Mouse (Mus musculus) megakaryocyte, adult 5-6 weeks (primary cell): Measurements from ENCODE around the gene Tmem132c. TPM values are rescaled to one million over a fixed set of nuclear protein-coding genes. Genes with fewer than 3 reads are reported as not detected.

Experiments used
- ATAC-seq: 2 replicates; pipeline ENCODE4 v1.8.0; 2016; ENCODE audit warnings: mild to moderate bottlenecking, inconsistent platforms; ENCODE audit not compliant: poor library complexity, severe bottlenecking
- total RNA-seq, 2 experiments: library from RNA; stranded (forward) in 1 of 2; stranded (reverse) in 1 of 2; fragments of 153-499, 151-499 nt in 1 of 2; fragments of 221-1000, 200-1000 nt in 1 of 2; gene quantifications; 2 replicates each; pipeline versions ENCODE4 v1.2.3 to v1.2.4; 2015 to 2017

The Tmem132c gene
- total RNA-seq, 2 experiments from 2014 or later = not detected

DNA sequence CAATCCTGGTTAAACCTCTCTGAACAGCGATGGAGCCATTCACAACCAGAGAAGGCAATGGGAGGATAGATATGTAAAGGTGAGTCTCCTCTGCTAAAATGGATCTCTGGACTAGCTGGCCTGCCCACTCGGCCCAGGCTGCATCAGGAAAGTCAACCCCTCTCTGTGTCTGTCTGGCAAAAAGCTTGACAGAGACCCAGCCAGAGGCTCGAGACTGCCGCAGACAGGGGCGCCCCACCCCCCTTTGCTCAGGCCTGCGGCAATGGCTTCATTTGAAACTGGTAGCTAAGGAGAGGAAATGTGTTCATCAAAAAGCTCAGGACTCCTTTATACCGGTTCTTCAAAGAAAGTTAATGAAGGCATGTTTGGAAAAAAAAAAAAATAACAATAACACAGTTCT, 156.4 kb downstream of the Tmem132c start:
- no peak for ATAC-seq

GRCm38 (mm10) chr5:127405391-127406000, 163.9 kb downstream of the Tmem132c start:
- ATAC-seq = no peak

DNA sequence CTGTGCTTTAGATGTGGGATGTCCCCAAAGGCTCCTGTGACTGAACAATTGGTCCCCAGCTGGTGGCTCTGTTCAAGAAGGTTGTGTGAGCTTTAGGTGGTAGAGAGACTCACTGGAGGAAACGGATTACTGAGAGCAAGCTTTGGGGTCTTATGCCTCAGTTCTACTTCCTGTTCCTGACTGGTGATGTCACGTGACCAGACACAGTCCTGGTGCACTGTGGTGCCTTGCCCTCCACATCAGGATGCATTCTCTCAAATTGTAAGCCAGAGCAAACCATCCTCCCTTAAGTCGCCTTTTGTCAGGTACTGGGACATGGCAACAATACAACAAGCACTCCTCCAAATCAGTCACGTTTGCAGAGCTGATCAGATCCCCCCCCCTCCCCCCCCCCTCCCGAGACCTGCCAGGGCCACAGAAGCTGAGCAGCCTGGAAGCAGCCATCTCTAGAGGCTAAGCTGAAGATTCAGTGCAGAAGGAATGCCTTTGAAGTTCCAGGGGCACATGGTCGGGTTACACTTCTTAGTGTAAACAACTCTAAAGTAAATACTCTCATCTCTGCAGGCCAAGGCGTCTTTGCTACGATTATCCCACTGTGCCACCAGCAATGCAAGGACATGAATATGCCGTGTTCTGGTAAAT, 164.5 kb downstream of the Tmem132c start:
- no peak for ATAC-seq

DNA sequence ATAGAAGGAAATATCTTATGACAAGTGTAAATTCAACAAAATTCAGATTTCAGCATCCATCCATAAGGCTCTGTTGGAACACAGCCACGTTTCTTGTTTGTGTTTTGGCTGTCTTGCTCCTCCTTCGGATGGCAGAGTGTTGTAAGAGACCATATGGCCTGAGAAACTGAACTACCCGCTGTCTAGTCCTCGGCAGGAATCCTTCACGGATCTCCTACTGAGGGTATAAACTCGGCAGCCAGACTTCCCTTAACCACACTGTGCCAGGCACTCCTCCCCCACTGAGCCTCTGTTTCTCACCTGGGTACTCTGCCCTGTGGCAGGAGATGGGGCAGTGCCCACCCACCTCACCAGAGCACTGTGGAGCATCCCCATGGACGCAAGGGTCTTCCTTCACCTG, 174.9 kb downstream of the Tmem132c start:
- ATAC-seq = no peak

DNA sequence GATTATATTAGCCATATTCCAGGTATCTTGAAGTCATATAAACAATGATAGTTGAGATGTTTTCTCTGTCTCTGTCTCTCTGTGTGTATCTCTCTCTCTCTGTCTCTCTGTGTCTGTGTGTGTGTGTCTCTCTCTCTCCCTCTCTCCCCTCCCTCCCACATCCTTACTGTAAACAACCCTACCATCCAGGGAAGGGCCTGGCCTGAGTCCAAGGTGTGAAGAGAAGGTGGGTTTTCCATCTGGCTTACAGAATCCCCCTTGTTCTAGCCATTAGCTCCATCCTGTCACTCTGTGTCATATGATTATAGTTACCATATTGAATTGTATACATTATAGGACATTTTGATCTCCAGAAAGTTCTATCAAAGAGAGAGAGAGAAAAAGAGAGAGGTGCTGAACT, 182.3 kb downstream of the Tmem132c start:
- ATAC-seq = no peak

GRCm38 (mm10) chr5:127429124-127429523, 187.5 kb downstream of the Tmem132c start:
- no peak for ATAC-seq

- ATAC-seq = no peak
Measured at GRCm38 (mm10) chr5:127431561-127431960, 190.0 kb downstream of the Tmem132c start.

DNA sequence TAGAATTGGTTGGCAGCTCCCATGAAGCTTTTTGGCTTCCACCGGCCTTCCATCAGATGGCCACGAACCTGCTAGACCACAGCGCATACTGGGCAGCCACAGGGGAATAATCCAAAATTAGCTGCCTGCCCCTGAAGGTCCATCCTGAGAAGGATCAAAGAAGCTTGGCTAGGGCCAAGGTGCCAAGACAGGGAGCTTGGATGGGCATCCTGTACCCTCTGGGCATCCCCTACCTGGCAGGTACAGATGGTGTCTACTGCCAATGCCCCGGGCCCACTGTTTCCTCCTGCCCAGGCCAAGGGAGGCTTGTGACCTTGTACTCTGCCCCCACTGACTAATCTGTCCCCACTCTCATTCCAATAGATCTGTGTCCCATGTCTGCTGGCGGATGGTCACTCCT, 195.2 kb downstream of the Tmem132c start:
- ATAC-seq = no peak

DNA sequence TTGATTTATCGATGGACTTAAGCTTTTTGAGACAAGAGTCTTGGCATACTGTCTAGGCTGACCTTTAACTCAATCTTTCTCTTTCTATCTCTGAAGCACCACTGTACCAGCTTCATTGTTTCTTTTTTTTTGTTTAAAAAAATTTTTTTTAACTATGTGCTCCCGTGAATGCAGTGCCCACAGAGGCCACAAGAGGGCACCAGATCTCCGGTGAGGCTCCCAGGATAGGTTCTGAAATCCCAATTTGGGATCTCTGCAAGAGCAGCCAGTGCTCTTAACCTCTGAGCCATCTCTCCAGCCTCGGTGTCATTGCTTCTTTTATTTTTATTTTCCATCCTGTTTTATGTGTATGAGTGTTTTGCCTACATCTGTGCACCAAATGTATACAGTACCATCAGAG, 197.0 kb downstream of the Tmem132c start:
- ATAC-seq = no peak

DNA sequence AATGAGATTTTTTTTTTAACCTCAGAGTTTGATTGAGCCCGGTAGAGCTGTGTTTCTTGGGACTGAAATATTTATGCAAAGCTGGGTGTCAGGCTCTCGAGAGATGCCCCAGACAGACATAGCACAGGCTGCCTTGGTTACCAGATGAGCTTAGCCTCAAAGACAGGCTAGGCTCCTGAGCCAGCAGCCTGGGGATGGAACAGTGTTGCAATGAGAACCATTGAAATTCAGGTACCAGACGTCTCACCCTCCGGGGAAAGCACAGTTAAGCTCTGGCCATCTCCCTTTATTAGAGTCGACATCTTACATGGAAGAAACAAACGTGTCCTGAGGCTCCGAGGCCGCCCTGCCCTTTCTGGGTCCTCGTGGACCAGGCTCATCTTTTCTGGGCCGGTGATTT, 200.4 kb downstream of the Tmem132c start:
- no peak for ATAC-seq

GRCm38 (mm10) chr5:127453580-127453979, 212.0 kb downstream of the Tmem132c start:
- 0 out of 2 replicates have a peak, but pooled peaks have one; percentile 40 for ATAC-seq

DNA sequence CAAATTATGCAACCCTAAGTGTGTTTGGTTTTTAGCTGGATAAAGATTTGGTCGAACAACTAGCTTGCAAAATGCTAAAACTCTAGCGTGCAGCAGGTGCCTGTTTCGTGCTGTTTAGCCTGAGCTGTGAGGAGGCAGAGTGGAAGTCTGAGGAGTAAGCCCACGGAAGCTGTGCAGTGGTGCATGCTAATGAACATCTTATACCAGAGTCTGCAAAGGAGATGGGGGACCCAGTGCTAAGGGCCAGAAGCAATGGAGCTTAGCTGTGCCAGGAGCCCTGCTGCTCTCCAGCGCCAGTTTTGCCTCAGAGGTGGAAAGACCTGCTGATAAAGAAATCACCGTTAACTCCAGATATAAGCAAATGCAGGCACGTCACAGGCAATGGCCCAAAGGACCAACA, 212.5 kb downstream of the Tmem132c start:
- no peak for ATAC-seq

DNA sequence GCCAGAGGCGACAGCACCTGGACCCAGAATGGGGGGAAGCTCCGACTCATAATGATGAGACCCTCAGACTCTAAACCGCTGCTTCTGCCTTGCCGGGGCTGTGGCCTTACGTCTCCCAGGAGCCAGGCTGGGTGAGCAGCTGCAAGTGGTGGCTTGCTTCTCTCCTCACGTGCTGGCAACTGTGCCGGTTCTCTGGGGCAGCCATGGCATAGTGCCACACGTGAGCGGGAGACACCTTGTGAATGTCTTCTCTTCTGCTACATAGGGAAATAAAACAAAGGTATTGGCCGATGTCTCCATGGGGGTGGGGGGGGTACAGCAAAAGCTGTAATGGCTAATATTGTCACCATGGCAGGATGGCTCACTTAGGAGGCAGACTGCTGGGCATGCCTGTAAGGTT, 214.5 kb downstream of the Tmem132c start:
- ATAC-seq = no peak

DNA sequence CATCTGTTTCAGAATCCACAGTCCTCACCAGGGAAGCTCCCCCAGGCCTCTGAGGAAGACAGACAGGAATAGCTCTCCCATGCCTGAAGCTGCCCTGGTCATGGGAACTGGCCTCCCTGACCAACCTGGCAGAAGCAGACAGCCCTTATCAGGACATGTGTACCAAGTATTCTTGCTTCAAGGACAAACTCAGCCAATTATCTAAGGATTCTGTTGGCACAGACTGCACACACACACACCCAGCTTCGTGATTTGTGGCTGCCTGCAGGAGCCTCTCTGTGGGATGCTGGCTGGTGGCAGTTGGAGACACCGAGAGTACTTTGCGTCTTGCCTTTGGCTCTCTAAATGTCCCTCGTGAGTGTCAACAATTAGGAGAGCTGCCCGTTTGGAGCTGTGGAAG, 226.5 kb downstream of the Tmem132c start:
- ATAC-seq = no peak

DNA sequence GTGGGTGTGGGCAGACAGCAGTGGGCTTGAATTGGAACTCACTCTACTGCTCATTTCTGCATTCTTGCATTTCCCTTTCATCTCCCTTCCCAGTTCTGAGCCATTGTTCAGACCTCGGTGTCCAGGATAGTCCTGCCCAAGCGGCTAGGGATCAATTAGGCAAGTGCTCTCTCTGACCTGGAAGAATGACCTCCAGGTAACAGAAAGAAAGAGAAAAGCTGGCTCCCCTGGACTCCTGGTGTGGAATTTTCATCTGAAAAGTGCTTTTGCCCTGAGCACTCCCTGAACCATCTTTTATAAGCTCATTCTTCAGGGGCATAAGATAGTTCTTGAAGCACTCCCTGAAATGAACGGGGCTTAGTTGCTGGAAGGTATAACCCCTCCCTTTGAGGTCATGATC, 228.7 kb downstream of the Tmem132c start:
- ATAC-seq = no peak

DNA sequence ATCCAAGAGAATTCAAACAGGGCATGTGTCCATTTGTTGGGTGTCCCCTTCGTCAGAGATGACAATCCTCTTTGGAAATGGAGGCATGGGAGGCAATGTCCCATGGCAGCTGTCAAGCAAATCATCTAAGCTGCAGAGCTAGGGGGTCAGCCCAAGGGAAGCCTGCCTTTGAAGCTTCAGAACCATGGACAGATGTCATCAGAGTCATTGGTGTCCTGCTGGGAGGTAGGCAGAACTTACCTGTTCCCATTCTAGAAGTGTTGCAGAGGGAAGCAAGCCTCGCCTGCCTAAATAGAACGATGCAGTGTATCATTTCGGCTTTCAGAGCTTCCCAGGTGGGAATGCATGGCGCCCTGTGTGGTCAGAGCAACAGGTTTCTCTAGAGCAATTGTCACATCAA, 230.3 kb downstream of the Tmem132c start:
- ATAC-seq = no peak

DNA sequence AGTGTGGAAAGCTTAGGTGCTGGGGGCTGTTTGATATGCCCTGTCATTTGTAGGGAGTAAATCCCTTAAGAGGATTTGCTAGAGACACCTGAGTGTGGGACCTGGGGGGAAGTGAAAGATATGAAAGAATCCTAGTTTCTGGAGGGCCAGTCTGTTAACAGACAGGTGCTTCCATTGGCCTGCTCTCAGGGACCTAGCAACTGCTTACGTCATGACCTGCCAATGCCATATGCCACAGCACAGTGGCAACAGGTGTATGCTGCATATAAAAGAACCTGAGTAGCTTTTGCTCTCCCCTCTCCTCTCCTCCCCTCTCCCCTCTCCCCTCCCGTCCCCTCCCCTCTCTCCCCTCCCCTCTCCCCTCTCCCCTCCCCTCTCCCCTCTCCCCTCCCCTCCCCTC, 232.1 kb downstream of the Tmem132c start:
- no peak for ATAC-seq

GRCm38 (mm10) chr5:127474856-127475255, 233.2 kb downstream of the Tmem132c start:
- no peak for ATAC-seq

- ATAC-seq = no peak
Measured at GRCm38 (mm10) chr5:127477790-127478189, 236.2 kb downstream of the Tmem132c start.

DNA sequence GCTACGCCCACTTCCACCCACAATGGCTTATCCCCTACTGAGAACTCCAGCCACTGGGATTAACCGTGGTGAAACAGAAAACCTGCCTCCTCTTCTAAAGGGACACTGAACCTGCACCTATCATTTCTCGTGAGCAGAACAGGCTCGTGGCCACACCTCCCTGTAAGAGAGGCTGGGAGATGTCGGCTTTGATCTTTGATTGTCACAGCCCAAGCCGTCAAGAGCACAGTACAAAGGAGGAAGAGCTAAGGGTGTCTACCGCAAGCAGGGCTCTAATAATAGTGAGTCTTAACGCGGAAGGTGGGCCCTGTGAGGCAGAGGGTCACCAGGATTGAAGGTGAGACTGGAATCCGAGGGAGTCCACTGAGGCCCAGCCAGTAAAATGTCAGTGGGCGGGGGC, 236.7 kb downstream of the Tmem132c start:
- no peak for ATAC-seq

- ATAC-seq = no peak
Measured at GRCm38 (mm10) chr5:127480931-127481330, 239.3 kb downstream of the Tmem132c start.

DNA sequence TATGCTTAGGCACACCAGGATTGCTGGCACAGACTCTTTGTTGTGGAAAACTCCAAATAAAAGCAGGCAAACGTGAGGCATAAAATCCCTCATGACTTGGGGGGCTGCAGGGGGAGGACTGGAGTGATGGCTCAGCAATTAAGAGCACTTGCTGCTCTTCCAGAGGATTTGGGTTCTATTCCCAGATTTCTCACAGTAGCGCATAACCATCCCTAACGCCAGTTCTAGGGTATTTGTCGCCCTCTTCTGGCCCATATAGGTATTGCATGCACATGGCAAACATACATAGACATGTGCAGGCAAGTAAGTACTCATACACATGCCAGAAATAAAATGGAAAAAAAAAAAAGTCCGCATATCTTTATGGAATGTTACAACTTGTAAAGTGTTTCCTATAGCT, 239.8 kb downstream of the Tmem132c start:
- ATAC-seq = no peak

DNA sequence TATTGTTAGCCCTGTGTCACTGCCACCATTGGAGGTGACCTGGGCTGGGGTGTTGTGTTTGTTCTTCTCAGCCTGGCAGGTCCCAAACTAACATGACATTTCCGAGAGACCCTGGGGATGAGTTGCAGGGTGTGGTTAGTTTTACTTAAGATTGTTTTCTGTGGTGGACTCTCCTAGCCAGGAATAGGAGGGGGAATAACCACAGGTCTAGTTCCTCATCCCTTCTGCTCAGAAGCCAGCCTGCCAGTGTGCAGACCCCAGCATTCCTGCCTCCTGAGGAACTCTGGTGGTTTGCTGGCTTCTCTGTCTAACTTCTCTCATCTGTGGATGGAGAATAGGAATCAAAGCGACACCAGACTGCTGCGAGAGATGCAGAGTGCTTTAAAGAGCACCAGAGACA, 240.7 kb downstream of the Tmem132c start:
- ATAC-seq = no peak
